Mouse (Mus musculus) retina, embryonic 14.5 days (tissue): ENCODE data around the gene Tnnt2.

Experiments used
- DNase-seq: peaks from one replicate; pipeline ENCODE4 v3.0.0-alpha.2; 2015; ENCODE audit warnings: low spot score

The Tnnt2 gene

DNA sequence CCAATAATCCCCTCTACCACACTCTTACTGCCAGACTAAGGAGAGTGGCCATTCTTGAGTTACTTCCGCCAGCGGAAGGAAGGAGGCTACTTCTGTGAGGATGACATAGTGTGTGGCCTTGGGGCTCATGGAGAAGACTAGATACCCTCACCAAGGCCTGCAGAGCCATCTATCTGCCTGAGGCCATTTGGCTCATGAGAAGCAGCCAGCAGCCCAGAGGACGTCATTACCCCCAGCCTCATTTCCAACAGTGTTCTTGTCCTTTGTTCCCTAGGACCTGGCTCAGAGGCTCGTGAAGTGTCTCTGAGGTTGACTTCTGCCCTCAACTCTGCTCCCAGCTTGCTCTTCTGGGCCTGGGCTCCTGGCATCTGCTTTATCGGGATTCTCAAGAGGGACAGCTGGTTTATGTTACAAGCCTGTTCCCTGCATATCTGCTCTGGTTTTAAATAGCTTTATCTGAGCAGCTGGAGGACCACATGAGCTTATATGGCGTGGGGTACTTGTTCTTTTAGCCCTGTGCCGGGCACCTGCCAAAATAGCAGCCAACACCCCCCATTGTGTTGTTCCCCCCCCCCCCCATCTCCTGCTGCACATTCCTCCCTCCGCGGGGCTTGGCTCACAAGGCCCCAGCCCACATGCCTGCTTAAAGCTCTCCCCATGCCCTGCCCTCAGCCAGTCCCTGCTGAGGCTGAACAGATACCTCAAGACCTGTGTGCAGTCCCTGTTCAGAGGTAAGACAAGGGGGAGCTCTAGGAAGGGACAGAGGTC lies at the start of gene Tnnt2:
Gene Tnnt2, plus strand, starts transcription at position 639 of the 768 bp plus-strand sequence.
- DNase-seq, result no peak

DNA sequence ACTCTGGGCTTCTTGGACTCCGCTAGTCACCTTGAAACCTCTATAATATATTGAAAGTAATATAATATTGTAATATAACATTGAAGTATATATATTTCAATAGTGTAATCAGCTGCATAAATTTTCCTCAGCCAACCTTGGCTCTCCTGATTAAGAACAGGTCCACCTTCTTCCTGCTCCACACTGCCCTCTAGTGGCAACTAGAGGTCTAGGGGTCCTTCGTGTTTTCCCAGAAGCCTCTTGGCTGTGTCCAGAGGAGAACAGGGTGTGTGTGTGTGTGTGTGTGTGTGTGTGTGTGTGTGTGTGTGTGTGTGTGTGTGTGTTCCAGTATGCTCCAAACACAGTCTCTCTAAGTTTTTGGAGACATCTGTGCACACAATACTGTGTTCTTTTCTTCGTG lies 48.4 kb upstream of the Tnnt2 start:
- peak; percentile 91 for DNase-seq

DNA sequence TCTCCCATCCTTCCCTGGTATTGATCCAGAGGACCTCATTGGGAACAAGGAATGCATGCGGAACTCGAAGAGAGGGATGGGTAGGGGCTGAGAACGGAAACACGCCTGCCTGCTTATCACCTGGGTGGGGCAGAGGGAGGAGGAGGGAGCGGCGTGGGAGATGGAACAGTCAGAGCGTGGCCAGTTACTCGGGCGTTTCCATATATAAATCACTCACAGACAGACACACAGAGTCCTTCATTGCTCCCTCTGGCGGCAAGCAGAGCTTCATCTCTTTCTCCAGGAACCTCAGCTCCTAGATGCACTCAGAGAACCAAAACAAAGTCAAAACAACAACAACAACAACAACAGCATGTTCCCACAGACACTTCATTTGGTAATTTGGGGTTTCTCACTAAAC lies 47.4 kb upstream of the Tnnt2 start:
- no peak for DNase-seq

DNA sequence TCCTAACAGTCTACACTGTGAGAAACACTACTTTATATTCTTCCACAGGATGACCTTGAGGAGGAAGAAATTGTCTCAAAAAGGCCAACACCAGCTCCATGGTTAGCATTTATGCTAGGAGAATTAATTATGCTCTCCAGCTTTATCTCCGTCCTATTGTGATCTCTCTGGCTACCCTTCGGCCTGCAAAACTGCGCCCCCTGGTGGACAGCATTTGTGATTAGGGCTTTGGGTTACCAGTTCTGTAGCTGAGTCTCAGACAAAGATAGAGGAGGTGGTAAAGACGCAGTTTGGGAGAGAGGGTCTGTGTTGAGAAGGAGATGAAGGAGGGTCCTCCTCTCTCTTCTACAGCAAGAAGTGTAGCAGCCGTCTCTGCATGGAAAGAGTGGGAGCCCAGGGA lies 46.3 kb upstream of the Tnnt2 start:
- DNase-seq, result peak; percentile 83

DNA sequence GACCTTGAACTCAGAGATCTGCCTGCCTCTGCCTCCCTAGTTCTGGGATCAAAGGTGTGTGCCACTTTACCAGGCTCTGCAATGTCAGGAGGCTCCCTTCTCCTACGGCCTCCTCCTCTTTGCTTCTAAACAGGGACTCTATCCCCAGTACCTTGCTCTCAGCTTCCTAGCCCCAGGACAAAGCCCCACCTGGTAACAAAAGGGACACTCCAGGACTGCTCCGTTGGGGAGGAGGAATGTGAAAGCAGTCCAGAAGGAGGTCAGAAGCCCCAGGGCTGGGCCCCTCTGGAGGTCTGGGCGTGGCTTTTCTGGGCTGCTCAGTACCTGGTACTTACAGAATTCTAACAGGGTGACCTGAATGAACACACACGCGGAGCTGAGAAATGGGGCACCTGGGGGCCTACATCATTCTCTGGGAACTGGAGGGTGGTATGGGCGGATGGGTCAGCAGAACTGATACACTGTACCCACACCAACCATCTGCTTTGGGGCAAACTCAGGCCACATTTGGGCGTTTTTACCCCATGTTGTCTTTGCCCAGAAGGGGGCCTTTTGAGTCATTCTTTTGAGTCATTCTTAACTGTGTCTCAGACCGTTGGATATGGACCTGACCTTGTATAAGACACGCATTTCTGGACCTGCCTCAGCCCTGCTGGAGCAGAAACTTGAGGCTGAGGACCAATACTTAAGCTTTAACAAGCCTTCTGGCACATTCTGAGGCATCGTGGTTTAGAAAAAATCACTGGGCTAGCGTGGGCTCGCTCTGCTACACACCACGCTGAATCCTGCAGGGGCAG lies 43.8 kb upstream of the Tnnt2 start:
- no peak for DNase-seq

DNA sequence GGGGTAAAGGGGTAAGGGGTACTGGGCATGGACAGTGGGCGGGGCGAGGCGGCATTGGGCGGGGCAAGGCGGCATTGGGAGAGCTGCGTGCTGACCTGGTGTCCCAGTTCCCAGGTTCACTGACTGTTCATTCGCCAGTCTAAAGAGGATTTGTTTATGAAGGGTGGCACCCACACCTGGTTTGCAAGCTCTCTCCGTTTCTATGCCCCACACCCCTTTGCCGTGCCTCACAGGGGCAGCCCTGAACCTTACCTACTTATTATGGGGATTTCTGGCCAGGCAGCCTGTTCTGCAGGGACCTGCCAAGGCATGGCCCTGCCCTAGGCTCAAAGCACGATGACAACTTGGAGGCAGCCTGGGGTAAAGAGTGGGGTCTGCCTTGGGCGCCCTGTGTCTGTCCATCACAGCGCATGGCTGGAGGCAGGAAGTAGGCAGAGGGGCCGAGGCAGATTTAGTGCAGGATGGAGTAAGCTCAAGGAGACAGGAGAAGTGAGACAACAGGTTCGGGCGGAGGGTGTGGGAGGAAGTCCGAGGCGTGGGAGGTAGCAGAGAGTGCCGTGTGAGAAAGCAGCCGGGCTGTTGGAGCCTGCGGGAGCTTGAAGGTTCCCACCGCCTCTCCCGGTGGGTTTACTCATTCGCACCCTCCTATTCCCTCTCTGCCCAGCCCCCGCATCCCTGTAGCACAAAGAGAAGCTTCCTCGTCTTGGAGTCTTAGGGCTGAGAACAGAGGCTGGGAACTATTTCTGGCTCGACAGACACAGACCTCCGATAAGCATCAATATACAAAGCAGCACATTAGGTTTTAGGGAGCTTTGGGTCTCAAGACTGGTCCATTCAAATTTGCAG lies 42.6 kb upstream of the Tnnt2 start:
- peak; percentile 47 for DNase-seq

DNA sequence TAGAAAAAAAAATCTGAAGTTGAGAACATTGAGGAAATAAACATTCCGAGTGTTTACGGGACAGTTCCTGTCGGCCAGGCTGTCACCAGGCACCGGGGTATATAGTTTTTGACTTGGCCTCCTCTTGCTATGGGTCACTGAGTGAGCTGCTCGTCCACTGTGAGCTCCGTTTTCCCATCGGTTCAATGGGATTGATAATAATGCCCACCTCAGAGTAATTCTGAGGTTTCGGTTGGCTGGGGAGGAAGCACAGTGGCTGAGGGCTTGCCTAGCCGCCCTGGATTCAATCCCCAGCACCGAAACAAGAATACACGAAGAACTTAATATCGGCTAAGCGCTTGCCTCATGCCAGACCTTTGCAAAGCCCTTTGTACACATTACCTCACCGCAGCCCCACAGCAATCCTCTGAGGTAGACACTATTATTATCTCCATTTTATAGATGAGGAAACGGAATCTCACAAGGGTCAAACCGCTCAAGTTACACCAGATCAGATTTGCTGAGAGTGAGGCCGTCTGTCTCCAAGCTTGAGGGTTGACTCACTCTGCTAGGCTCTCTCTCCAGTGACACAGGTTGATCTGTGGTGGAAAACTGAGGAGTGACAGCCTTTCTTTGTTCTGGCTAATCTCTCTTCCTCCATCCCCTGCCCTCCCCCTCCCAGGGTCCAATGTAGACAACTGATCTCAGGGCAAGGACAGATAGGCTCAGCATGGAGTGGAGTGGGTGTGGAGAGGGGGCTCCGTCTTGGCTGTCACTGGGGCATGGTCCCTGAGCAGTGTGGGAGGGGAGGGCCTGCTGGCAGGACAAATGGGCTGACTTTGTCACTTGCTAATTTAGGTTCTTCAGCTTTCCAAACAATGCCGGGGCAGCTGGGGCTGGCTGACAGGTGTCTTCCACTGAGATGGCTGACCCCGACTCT lies 41.7 kb upstream of the Tnnt2 start:
- DNase-seq, result peak; percentile 56

DNA sequence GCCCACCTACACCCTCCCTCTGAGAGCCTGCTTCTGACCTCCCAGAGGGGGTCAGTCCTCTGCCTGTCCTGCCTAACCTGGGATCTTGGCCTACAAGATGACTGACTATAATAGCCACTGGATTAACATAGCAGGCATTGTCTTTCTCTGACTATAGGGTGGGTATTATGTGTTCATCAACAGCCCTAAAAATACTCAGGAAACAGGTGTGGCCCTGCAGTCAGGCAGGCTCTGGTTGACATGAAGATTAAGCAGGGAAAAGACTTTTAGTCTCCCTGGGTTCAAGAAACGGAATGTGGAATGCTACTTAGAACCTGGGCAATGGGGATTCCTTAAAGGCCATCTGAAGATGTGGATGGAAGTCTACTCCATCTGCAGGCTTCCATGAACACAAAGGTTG lies 37.7 kb upstream of the Tnnt2 start:
- DNase-seq, result no peak

DNA sequence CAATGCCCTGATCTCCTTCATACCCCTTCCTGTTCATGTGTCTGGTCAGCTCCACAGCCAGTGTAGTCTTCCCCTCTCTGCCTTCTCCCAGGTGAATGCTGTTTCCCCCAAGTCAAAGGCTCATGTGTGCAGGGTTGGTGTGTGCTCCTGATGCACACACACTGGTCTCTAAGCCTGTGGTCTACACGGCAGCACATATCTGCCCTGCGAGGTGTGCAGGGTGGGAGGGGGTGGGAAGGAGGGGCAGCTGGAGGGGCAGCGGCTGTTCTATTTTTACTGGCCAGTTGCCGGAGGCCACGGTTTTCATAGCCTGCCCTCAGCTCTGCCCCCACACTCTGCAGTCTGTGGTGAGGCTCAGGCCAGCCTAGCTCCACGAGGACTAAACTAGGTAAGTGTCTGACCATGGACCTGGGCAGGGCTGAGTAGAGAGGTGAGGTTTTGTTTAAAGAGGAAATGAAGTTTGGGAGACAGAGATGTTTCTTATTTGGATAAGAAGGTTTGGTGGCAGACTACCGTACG lies 37.0 kb upstream of the Tnnt2 start:
- DNase-seq, result no peak

DNA sequence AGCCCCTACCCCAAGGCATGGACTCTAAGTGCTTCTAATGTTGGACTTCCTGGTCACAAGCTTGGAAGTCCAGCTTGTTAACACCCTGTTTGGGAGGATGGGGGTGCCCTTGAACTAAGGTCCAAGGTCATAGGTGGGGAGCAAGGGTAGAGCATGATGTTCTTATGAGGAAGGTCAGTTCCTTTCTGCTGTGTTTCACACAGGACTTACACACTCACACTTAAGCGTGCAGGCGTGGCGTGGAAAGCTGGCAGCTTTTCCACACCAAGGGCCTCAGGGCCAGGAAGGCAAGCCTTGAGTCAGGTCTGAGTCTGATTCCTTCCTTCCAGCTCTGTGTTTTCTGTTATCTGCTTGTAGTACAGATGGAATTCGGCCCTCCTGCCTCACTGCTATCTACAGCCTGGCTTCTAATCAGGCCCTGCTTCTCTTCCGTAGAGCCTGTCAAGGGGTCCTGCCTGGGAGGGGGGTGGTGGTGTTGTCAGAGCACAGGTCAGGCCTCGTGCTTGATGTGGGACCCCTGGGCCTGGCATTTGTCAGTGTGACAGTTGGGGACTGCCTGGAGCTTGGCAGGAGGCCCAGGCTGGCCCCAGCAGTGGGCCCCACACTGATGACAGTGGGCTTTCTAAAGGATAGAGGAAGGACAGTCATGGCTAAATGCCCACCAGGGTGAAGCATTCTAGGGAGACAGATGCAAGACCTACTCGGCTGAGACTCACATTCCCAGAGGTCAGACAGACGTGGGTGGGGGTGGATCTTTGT lies 35.8 kb upstream of the Tnnt2 start:
- no peak for DNase-seq

DNA sequence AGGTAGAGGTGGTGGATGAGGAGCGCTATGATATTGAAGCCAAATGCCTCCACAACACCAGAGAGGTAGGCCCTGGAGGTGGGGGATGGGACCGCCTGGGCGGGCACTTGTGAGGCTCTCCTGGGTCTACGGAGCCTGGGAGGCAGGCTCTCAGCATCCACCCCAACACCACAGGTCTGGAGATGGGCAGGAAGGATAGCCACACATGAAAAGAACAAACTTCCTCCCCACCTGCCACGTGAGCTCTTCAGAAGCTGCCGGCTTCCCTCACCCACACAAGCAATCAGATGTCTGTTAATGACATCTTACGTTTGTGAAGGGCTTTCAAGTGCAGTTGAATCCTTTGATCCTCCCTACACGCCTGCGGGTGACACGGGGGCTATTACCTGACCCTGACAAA lies 28.6 kb upstream of the Tnnt2 start:
- no peak for DNase-seq

DNA sequence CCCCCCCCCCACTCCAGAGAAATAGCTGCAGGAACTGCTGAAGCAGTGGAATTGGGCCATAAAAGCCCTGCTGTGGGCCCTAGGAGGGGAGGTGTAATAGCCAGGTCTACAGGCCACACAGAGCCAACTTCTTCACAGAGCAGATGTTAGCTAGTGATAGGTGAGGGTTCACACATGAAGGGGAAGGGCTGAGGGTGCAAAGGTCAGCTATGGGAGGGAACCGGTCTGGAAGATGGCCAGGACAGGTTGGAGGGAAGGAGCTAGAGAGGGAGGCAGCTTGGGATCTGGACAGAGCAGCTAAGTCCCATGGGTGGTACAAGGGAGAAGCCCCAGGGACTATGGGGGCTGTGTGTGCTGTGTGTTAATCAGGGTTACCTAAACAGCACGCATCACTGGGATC lies 26.0 kb upstream of the Tnnt2 start:
- DNase-seq, result no peak

DNA sequence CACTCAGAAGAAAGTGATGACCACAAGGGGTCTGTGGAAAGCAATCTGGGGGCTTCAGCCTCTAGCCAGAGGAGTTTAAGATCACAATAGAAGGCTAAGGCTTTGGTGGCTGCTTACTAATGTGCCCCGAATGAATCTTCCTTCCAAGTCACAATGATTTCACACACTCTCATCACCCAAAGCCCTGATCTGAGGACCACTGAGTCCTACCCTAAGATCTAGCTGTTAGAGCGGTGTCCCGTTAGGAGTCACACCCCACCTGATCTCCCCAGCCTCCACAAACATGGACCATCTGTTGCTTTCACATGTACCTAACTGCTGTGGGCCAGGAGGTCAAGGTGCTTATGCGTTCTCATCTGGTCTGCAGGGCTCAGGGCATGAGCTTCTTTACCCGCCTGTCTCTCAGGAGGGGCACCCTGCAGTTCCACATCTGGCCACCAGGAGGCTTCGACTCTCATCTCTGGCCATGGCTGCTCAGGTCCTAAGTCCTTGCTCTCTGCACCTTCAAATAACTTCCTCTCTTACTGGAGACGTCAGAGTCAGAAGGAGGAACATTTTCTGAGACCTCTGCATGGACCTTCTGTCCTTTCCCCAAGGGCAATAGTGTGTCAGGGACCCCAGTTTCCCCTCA lies 25.0 kb upstream of the Tnnt2 start:
- DNase-seq, result peak; percentile 94

DNA sequence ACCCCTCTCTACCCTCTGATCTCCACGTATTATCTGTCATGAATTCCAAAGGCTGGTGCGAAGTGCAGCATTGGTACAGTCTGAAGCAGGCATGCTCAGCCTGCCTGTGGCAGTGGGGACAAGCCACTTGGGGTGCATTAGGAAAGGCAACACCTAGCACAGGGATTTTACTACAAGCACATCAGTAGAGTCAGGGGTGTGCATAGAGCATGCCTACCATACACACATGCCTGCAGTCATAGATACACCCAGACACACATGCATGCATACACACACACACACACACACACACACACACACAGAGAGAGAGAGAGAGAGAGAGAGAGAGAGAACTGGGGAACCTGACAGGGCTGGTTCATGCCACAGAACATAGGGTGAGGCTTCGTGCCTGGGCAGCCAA lies 23.9 kb upstream of the Tnnt2 start:
- no peak for DNase-seq

DNA sequence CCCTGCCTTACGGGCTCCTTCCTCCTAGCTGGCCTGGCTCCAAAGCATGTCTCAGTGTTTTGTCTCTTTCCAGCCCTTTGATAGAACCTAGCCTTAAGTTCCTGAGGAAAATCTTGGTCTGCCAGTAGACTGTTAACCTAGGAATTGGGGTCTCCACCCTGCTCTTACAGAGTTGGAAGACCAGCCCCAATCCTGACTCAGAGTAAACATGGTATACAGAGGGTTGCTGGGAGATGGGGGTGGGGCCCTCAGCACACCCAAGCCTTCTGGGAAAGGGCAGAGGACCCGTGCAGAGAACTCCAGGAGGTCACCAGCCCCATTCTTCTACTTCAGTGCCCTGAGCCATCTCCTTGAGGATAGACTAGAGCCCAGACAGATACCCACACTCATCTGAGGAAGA lies 23.5 kb upstream of the Tnnt2 start:
- no peak for DNase-seq

DNA sequence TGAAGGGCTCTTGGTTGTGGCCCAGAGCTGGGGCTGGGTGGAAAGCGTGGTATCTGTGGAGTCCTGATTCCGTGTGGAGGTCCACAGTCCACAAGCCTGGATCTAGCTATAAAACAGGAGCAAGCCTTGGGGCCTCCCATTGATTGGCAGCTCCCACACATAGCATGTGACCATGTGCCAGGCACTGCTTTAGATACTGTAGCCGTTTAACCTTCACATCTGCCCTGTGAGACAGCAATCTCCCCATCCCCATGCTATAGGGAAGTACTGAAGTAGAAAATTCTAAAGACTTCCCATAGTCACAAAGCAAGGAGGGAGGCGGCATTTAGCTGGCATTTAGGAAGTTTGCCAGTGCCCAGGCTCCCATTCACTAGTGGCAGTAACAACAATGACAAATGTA lies 23.1 kb upstream of the Tnnt2 start:
- DNase-seq, result no peak

DNA sequence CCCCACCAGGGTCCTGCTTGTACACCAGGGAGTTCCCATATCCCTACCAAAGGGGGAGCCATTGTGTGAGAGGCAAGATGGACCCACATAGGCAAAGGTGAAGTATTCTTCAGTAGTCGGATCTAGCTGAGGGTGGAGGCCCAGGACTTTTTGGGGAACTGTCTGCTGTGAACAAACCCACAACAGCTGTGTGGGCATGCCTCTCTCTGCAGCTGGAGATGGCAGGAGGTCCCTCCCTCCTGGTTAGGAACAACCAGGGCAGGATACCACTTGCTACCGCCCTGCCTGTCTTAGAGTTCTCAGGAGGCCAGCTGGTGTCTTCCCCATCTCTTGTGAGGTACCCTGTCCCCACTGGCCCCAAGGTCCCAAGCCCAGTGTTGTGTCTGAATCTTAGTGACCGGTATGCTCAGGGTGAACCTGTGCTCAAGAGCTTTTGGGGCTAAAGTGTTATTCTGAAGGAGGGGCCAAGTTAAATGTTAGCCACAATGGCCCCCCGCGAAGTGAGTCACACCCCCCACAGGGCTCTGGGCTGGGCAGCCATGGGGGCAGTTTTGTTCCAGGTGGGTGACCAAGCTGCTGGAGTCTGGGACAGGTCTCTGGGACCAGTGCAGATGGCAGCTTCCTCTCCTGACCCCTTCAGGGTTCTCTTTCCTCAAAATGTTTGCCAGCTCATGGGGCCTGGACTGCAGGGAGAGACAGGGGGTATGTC lies 22.3 kb upstream of the Tnnt2 start:
- no peak for DNase-seq

DNA sequence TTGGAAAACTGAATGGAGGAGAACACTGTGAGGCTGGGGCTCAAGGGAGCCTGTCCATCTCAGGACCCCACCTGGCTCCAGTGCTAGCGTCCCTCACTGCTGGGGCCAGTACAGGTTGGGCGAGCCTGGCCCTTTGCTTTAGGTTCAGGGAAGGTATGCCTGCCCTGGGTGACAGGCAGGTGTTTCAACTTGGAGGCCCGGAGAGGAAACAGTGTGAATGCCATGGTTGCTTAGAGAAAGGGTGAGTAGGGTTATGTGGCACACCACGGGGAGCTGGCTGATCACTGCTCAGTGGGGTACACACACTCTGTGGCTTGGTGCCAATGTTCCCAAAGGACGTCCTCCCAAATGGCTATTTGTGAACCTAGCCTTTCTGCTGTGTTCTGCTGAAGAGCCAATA lies 21.6 kb upstream of the Tnnt2 start:
- no peak for DNase-seq

DNA sequence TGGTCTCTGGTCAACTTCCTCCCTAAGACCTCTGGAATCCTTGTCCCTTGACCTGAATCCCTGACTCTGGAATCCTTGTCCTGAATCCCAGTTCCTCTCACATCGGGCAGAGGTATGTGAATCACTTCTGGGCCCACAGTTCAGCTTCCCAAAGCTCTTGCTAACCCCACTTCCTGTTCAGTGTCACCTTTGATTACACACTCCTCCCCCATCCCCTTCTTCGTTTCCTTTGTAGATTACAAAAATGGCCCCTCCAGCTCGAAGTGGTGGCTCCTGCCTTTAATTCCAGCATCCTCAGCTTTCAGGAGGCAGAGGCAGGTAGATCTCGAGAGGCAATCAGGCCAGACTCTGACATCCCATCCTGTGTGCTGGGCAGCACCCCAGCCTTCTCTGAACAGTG lies 18.6 kb upstream of the Tnnt2 start:
- DNase-seq, result no peak
